Mouse (Mus musculus) thymus, postnatal 10 days (tissue): Measurements from ENCODE around the gene Kprp.
"Not testable (repeated sequence)": the region's sequence is repeated elsewhere in the genome, so short reads cannot be mapped to it uniquely, and the experiment has no call there.

ENCODE experiments used
- DNase-seq, 2 experiments: peaks; one replicate each; pipeline ENCODE4 v3.0.0; 2021; ENCODE audit warnings: low spot score in 2 of 2

Gene Kprp

GRCm38 (mm10) chr3:92827108-92827507, at the start of gene Kprp:
Gene Kprp, minus strand, starts transcription at chr3:92827247.
- no peak for DNase-seq

- DNase-seq, result no peak
These were observed 47.1 kb upstream of the Kprp start for GRCm38 (mm10) chr3:92874180-92874579.

DNA sequence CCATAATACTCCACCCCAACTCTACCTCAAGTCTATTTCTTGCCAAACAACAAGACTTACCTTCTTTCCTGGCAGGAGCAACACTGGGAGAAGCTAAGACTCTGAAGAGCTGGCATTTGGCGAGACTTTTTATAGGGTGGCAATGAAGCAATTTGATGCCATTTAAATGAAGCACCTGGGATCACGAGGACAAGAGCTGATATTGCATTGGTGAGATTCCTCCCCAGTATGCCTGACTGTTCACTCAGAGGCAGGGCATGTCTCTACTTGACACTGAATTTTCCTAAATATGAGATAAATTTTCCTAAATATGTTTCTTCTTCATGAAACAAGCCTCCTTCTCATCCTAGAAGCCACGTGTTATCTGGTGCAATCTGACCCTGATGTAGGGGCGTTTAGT, 43.1 kb upstream of the Kprp start, which contains the start of gene 2310050C09Rik:
Gene 2310050C09Rik, minus strand, starts transcription at position 101 of the 400 bp plus-strand sequence.
- no peak for DNase-seq

DNA sequence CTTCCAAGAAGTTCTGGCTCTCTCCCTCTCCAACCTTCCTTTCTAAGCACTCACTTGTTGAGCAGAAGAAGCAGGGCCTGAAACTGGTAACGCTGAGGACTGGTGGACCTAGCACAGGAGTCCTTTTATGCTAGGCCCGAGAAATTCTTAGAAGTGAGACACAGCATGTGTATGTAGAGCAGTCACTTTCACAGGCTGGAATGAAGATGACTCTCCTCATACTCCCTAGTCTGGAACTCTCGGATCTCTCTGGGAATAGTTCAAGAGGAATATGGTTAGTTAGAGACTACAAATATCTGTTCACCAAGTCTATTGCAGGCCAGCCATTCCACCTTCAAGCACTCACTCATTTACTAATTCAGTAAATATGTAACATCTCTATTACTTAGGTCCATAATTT, 24.1 kb upstream of the Kprp start, which contains the start of gene Lce1l:
Gene Lce1l, minus strand, starts transcription at position 101 of the 400 bp plus-strand sequence.
- no peak for DNase-seq

DNA sequence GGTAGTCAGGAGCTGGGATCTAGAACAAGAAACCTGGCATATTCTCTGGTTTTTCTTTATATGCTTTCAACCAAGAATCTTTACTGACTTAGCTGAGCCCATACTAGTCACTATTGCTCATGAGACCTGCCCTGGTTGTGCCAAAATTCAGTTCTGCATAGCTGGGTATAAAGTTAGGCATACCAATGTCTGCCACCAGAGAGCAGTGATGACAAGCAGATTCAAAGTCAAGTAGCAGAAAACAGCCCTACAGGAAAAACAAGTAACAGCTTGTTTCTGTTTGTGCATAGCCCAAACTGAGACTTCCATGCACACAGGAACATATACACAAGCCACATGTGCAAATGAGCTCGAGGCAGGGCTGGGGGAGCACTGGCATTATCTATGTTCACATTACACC, 1.2 kb downstream of the Kprp start:
- no peak for DNase-seq

DNA sequence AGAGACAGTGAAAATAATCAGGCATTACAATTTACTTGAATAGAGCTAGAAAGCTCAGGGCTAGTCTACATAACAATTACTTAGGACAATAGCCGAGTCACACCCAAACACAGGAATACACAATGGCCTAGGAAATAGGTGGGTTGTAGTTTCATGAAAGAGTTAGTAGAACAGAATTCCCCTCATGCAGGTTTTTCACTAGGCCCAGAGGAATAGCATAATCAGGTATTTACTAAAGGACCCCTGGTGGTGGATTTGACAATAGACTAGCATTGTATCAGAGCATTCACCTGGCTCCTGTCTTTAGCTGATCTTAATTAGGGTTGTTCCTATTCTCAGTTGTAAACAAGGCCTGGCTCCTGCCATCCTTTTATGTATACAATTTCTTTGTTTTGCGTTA, 11.0 kb downstream of the Kprp start:
- not testable (repeated sequence) for DNase-seq

DNA sequence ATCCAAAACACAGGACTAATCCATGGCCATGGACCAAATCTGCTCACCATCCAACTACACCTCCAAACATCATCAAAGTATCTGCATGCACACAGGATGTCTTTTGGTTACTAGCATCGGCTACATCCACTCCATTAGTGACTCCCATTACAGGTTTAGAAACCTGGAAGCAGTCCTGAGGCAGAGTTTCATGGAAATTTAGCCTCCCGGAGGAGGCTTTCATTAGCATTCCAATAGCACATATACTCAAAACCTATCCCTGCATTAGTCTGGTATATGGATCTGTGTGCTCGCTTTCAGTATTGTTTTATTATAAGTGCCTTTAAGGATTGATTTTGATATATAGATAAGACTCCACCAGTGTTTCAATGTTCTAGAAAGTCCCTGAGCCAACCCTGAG, 11.5 kb downstream of the Kprp start:
- no peak for DNase-seq

DNA sequence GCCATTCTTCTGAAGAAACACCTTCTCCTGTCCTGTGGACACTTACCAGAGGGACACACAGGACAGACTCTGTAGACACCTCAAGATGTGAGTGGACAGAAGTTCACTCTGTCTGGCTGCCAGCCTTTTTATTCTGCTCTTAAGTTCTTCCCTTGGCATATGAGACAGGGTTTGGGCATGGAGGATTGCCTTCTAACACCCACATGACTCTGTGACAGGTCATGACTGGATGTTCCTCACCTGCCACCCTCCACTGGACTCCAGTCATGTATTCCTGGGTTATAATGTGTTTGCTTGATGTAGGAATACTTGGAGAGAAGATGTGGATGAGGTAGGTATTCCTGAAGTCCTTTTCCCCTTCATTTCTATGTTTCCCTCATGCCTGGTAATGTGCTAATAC, 19.3 kb downstream of the Kprp start, which contains the start of gene Lce1k:
Gene Lce1k, minus strand, starts transcription at position 101 of the 400 bp plus-strand sequence.
- DNase-seq, result no peak

DNA sequence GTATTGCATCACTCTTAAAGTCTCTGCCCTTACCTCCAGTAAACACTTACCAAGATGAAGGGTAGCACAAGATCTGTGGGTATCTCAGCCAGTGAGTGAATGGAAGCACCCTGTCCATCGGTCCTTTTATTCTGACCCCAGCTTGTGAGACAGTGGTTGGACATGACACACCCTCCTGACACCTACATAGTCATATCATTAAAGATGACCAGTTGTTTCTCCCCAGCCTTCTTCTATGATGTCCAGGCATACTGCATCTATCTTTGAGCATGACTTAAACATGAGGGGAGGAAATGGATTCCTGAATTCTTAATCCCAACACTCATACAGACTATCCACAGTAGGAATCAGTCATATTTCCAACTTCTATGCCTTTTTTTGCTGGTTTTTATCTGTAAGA, 36.6 kb downstream of the Kprp start, which contains the start of gene Lce1j:
Gene Lce1j, minus strand, starts transcription at position 101 of the 400 bp plus-strand sequence.
- DNase-seq, result no peak

DNA sequence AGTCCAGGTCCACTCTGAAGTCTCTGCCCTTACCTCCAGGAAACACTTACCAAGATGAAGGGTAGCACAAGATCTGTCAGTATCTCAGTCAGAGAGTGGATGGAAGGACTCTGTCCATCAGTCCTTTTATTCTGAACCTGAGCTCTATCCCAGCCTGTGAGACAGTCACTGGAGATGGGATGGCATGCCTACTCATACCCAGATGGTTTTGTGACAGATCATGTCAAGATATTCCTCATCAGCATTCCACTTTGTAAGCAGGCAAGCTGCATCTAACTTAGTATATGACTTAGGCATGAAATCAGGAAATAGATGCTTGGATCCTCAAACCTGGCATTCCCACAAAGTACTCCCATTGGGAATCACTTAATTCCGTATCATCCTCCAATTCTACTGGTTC, 48.2 kb downstream of the Kprp start, which contains the start of gene Lce1i:
Gene Lce1i, minus strand, starts transcription at position 101 of the 400 bp plus-strand sequence.
- DNase-seq, result no peak
